Mouse (Mus musculus) adrenal gland (tissue): Measurements from ENCODE around the gene Vangl2.
"Not testable (repeated sequence)": the region's sequence is repeated elsewhere in the genome, so short reads cannot be mapped to it uniquely, and the experiment has no call there.

ENCODE experiments used
- intact Hi-C: fragments of 180-260 bp; cut with DNase I; formaldehyde crosslinking; loops from one replicate; pipeline ENCODE4 v1.15.1; 2025

The Vangl2 gene

GRCm38 (mm10) chr1:171974361-171974760 is 53.9 kb downstream of the Vangl2 start:
- intact Hi-C loops: not testable (repeated sequence)

DNA sequence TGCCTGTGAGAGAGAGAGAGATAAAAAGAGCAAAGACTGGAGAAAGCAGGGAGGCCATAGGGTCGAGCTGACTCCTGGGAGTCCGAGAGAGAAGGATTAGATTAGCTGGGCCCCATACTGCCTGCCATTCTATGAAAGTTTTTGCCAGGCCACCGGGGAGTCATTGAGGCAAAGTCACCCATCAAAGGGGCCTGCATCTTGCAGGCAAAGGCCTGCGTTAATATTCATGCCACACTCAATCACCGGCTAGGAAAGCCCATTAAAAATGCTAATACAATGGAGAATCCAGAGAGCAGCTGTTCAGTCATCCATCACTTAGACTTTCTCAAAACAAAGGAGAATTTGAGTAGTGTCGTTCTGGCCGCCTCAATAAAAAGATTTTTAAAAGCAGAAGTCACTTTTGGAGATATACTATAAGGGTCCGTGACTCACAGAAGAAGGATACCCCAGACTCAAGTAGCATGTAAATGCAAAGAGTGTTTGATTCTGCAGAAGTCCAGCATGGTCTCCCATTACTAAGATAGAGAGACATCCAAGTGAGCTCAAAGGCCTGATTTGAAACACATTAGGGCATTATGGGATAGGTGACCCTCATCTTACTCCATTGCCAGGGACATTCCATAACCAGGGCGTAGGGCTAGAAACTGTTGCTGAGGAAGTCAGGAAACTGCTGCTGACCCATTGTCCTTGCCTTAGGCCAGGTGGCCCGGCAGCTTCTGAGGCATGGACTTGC is 57.2 kb downstream of the Vangl2 start:
- intact Hi-C loops: no loop called here

DNA sequence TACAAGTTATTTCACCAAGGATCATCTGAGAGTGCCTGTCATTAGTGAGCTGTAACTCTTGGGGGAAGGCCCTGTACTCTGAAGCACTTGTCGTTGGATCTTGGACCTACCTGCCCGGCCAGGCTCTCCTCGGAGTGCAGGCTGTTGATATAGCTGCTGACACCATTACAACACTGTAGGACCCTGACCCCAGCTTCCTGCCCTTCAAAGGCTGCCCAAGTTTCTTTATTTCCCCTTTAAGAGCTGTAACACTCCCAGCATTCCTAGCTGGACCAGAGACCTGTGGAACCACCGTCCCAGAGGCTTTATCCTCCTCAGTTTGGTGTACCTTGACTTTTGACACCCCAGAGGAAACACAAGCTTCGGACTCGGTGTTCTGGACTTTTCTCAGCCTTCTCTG is 59.0 kb downstream of the Vangl2 start:
- intact Hi-C loops: no loop called here

- intact Hi-C loops: no loop called here
These were observed 62.0 kb downstream of the Vangl2 start for GRCm38 (mm10) chr1:171966054-171966790.

DNA sequence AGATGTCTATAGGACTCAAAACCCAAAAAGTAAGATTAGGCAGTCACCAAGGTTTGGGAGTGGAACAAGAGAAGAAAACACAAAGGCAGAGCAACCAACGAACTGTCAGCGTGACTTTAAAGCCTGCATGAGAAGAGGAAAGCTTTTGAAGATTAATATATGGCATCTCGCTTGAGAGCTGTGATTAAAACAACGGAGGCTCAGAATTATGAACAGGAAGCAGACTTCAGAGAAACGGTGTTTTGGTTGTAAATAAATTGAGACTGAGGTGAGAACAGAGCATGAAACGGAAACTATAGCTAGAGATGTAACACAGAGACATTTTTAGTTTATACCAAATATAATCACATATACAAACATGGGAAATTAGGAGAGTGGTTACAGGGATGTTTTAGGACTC is 64.6 kb downstream of the Vangl2 start:
- intact Hi-C loops: no loop called here

DNA sequence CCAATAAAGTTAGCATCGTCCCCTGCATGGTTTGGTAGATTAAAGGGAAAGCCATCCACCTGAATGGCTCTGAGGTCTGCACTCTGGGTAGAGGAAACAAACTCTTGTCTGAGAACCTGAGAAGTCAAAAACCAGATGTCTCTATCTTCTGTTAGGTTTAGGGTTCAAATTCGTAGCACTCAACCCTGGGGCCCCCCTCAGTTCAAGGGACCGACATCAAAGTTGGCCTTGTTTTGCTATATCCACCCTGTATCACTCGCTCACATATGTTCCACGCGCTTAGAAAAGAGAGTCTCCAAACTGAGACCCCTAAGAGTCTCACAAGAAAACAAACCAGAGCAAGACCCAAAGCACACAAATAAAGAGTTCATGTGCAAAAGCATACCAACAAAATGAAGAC is 66.5 kb downstream of the Vangl2 start:
- intact Hi-C loops: no loop called here

DNA sequence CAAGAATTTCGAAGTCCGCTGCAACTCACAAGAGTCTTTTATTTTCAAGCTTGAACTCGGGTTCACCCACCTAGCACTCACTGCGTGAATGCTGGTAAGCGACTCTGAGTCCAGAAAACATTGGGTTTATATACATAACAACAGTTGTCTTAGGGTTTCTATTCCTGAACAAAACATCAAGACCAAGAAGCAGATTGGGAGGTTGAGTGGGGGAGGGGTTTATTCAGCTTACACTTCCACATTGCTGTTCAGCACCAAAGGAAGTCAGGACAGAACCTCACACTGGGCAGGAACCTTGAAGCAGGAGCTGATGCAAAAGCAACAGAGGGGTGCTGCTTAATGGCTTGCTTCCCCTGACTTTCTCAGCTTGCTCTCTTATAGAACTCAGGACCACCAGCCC is 67.5 kb downstream of the Vangl2 start:
- intact Hi-C loops: no loop called here

- intact Hi-C loops: no loop called here
These were observed 70.8 kb downstream of the Vangl2 start for GRCm38 (mm10) chr1:171957411-171957810.

GRCm38 (mm10) chr1:171955071-171955470 is 73.2 kb downstream of the Vangl2 start:
- intact Hi-C loops: no loop called here
